Mouse (Mus musculus) CD8-positive naive resting alpha-beta T cell, adult 2 months (primary cell): ENCODE data around the gene Insm1.

Experiments
- DNase-seq, 2 experiments: peaks; one replicate each; pipeline ENCODE4 v3.0.0; 2022; ENCODE audit warnings: low read depth in 2 of 2, low spot score in 2 of 2

Insm1 gene

DNA sequence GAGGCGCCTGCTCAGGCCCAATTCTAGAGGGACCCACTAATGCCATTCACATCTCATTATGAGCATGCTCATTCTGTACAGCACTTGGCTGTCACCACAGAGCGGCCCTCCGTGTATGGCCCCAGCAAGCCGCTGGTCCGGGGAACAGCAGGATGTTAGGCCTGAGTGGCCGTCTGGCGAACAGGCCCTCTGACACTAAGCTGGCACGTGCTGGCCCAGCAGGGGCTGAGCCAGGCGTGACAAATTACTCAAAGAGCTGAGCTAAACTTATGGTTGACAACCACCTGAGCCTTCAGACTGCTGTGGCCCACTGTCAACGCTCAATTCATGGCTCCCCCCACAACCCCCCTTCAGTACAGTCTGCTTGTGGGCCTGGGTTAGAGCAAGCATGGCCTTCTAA lies 40.5 kb downstream of the Insm1 start:
- no peak for DNase-seq

- DNase-seq, result no peak
Measured at GRCm38 (mm10) chr2:146262966-146263365, 41.2 kb downstream of the Insm1 start.

- no peak for DNase-seq
Measured at GRCm38 (mm10) chr2:146265045-146265444, 43.3 kb downstream of the Insm1 start.

- no peak for DNase-seq
Measured at GRCm38 (mm10) chr2:146266539-146266938, 44.8 kb downstream of the Insm1 start.
